In genomic region chr2:75990885-75991539, GRCm38 (mm10) we compare ENCODE assay signal across 8 mouse cellular contexts. TPM values are rescaled to one million over a fixed set of nuclear protein-coding genes. Genes with fewer than 3 reads are reported as not detected.
A peak's percentile ranks its signal among the peaks of the same experiment; 100 is the strongest.
DNase-seq lines count a peak whose midpoint lies in the region; TF ChIP-seq lines count a peak whose summit lies in the region.

No protein-coding gene starts in this region.

- H3K36me3 ChIP-seq in C2C12 (ENCODE audit: control insufficient read depth, insufficient read depth) = no peaks in the 10 kb centered on the region

- no peaks in the 10 kb centered on the region for H3K79me2 ChIP-seq in C2C12 (ENCODE audit: control insufficient read depth, insufficient read depth)

- WGBS in lung, adult 2 months = 43% methylated on average over 13 of the region's 13 CpGs

- H3K4me1 ChIP-seq in lung, adult 2 months (ENCODE audit: control insufficient read depth, insufficient read depth, low read length) = peaks cover 3% of the 10 kb centered on the region; the same call in 1 of the 2 replicates

- DNase-seq in ZHBTc4 (ENCODE audit: low read depth, low spot score) = peak; percentile 95
- DNase-seq in cerebellum, postnatal 4 days (ENCODE audit: low spot score in 2 of 2) = peak; percentile 70 to 80
- DNase-seq in heart, adult 8-10 months (ENCODE audit: low spot score) = peak; percentile 50
- peak; percentile 72 for DNase-seq in kidney, postnatal 14 days
- DNase-seq in lung, adult 2 months = peak; percentile 48
- peak; percentile 24 for DNase-seq in retina, postnatal 7 days (ENCODE audit: low read depth, low spot score)
- DNase-seq in urinary bladder, postnatal 14 days (ENCODE audit: low spot score) = peak; percentile 56

- TF ChIP-seq POLR2A in lung, adult 2 months (IDR thresholded peaks at IDR 0.05; ENCODE audit: borderline replicate concordance, extremely low read depth, low read depth, low read length) = no peak

- H3ac ChIP-seq in C2C12 (ENCODE audit: control insufficient read depth, insufficient read length, low read depth) = no peak overlapping the region

- no peaks in the 10 kb centered on the region for H3K79me3 ChIP-seq in C2C12 (ENCODE audit: low read depth)

- H3K4me3 ChIP-seq in C2C12 (ENCODE audit: insufficient read depth, poor library complexity, severe bottlenecking) = no peak overlapping the region
- H3K4me3 ChIP-seq in lung, adult 2 months (replicated peaks; ENCODE audit: extremely low read depth, low read depth, low read length) = no peak overlapping the region

- peak; percentile 46 for TF ChIP-seq CTCF in C2C12 (IDR thresholded peaks at IDR 0.05; ENCODE audit: control insufficient read depth, insufficient read depth, insufficient read length)
- TF ChIP-seq CTCF in lung, adult 2 months (IDR thresholded peaks at IDR 0.05; ENCODE audit: insufficient read depth, low read length) = peak; percentile 61

- peaks cover 11% of the 10 kb centered on the region for H3K27me3 ChIP-seq in C2C12 (ENCODE audit: control insufficient read depth, insufficient read depth, insufficient read length)

TF ChIP-seq in C2C12, 6 proteins besides CTCF, POLR2A, EP300 and RAD21:
- TF ChIP-seq FOSL1 (IDR thresholded peaks at IDR 0.05; ENCODE audit: insufficient read depth, low read length, poor library complexity, severe bottlenecking) (no peak), USF1 (IDR thresholded peaks at IDR 0.05; ENCODE audit: low read depth) (no peak), MYOG (IDR thresholded peaks at IDR 0.05; ENCODE audit: control insufficient read depth, extremely low read depth, insufficient read length) (no peak), CEBPB (IDR thresholded peaks at IDR 0.05; ENCODE audit: low read depth) (no peak), MAX (IDR thresholded peaks at IDR 0.05) (no peak), MYOD1 (IDR thresholded peaks at IDR 0.05; ENCODE audit: control insufficient read depth, insufficient read length, low read depth) (no peak)

RNA-seq across cellular contexts. Expression of gene Ttc30a1, which starts 9.2 kb away (rescaled TPM):
- 1.8 TPM for polyA plus RNA-seq in C2C12 (2012; fragmentation: generic; extraction: Trizol)
- 1 to 10 TPM; 3.2 to 4.4 (median 4.2) TPM for total RNA-seq in heart, adult 8-10 months (2022)
- 2.3 and 3.0 TPM in 2 replicates for polyA plus RNA-seq in lung, adult 2 months (2012; rRNA removed)

RNA-seq across cellular contexts. Expression of gene Ttc30a2, which starts 13.0 kb away (rescaled TPM):
- polyA plus RNA-seq in C2C12 (2012; fragmentation: generic; extraction: Trizol) = 0.05 TPM
- total RNA-seq in heart, adult 8-10 months (2022) = 1 to 10 TPM; 2.1 to 3.5 (median 2.5) TPM
- polyA plus RNA-seq in lung, adult 2 months (2012; rRNA removed) = 0.33 and 0.60 TPM in 2 replicates

RNA-seq across cellular contexts. Expression of gene Ttc30b, which starts 52.6 kb away (rescaled TPM):
- 0.98 TPM for polyA plus RNA-seq in C2C12 (2012; fragmentation: generic; extraction: Trizol)
- 10 to 100 TPM; 14.6 to 20.9 (median 16.8) TPM for total RNA-seq in heart, adult 8-10 months (2022)
- polyA plus RNA-seq in lung, adult 2 months (2012; rRNA removed) = 15.7 and 17.5 TPM in 2 replicates

Comparison
In these comparisons a context has a peak if more than half of its experiments do, and no peak if none do; other contexts are left out.
1. DNase-seq: peak in every context shown above with its lines; median percentile 95 in ZHBTc4; 75 in cerebellum, postnatal 4 days; 72 in kidney, postnatal 14 days; 56 in urinary bladder, postnatal 14 days; 50 in heart, adult 8-10 months; 48 in lung, adult 2 months; 24 in retina, postnatal 7 days.